Mouse (Mus musculus): ENCODE data around the gene Prickle2.

DNA sequence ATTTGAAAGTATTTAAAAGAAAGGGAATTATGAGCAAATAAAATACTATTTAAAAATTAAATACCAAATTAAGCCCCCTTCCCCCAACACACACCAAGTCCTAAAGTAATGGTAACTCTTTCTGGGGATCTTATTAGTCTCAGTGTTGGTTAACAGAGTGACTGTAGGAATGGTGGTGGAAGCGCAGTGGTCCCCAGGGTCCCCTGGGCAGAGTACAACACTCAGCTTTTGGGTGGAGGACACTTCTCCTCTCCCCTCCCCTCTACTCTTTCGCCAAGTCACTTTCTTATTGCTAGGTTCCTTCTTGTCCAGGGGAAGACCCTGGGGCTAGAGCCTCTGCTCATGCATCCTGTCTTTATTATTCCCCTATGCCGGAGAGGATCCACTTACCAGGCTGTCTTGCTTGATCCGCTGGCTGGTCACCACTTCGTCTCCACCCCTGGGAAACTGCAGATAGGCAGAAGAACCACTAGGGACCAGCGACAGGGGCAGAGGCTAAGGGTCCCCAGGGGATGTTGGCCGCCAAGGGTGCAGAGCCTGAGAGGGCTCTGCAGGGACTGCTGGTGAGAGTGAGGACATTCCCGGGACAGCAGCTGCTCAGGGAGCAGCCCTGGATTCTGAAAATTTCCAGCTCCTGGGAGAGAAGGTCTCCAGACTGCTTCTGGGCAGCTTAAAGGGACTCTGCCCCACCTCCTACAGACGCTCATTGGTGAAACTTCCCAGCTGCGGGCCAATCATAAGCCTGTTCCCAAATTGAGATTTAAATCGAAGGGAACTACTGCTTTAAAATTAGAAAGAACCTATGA is 171.5 kb downstream of the Prickle2 start:
- no peak for TF ChIP-seq GATA1 (IDR thresholded peaks at IDR 0.05; ENCODE audit: borderline replicate concordance, low read length)
- no peak for TF ChIP-seq FLI1 (IDR thresholded peaks at IDR 0.05; ENCODE audit: low read length)
